Mouse (Mus musculus): ENCODE data around the gene Fgfr4.

- TF ChIP-seq POLR2A (IDR thresholded peaks at IDR 0.05; ENCODE audit: borderline replicate concordance, control insufficient read depth, low read depth, low read length) (no peak), CTCF (IDR thresholded peaks at IDR 0.05; ENCODE audit: control insufficient read depth, insufficient read depth, low read length) (no peak)
Observed at GRCm38 (mm10) chr13:55177903-55178496, 25.6 kb downstream of the Fgfr4 start.

All from bone marrow, adult 2 months (tissue).